Mouse (Mus musculus) liver, embryonic 11.5 days (tissue): Measurements from ENCODE around the gene Rad51b. TPM values are rescaled to one million over a fixed set of nuclear protein-coding genes. Genes with fewer than 3 reads are reported as not detected.

Experiments
- ATAC-seq: fragments of 200-750 bp; cut with Nextera tagmentation; replicated peaks from 2 replicates; pipeline ENCODE4 v1.8.0; 2017; ENCODE audit warnings: moderate number of reproducible peaks, mild to moderate bottlenecking, moderate TSS enrichment, moderate library complexity; ENCODE audit not compliant: low FRiP score
- DNase-seq: peaks from one replicate; pipeline ENCODE4 v3.0.0-alpha.2; 2017; ENCODE audit warnings: low spot score
- H3K27ac ChIP-seq: fragments of 300-500 bp; sonication (generic); 2 replicates; pipeline ENCODE4 v1.5.1; 2014; ENCODE audit warnings: mild to moderate bottlenecking, low read depth, low read length, control low read depth
- H3K27me3 ChIP-seq: fragments of 300-500 bp; sonication (generic); replicated peaks from 2 replicates; pipeline ENCODE4 v1.6.1; 2014; ENCODE audit warnings: low read length, mixed read lengths; ENCODE audit not compliant: control insufficient read depth, insufficient read depth
- H3K36me3 ChIP-seq: fragments of 300-500 bp; sonication (generic); 2 replicates; pipeline ENCODE4 v1.6.1; 2014; ENCODE audit warnings: mild to moderate bottlenecking, low read length, moderate library complexity, mixed read lengths; ENCODE audit not compliant: control insufficient read depth, insufficient read depth
- H3K4me1 ChIP-seq: fragments of 300-500 bp; sonication (generic); replicated peaks from 2 replicates; pipeline ENCODE4 v1.6.1; 2014; ENCODE audit warnings: low read length, mixed read lengths; ENCODE audit not compliant: control insufficient read depth, insufficient read depth
- H3K4me2 ChIP-seq: fragments of 300-500 bp; sonication (generic); 2 replicates; pipeline ENCODE4 v1.6.1; 2014; ENCODE audit warnings: mild to moderate bottlenecking, control low read depth, moderate library complexity
- H3K4me3 ChIP-seq: fragments of 300-500 bp; sonication (generic); 2 replicates; pipeline ENCODE4 v1.5.1; 2014; ENCODE audit warnings: low read depth, low read length, control low read depth
- H3K9ac ChIP-seq: fragments of 300-500 bp; sonication (generic); 2 replicates; pipeline ENCODE4 v1.6.1; 2014; ENCODE audit warnings: low read depth, low read length, control low read depth
- H3K9me3 ChIP-seq: fragments of 300-500 bp; sonication (generic); 2 replicates; pipeline ENCODE4 v1.6.1; 2016; ENCODE audit warnings: low read length, inconsistent platforms, mixed read lengths; ENCODE audit not compliant: control insufficient read depth
- WGBS: fragments of 180-500 bp; shearing (Covaris S2); extraction: QIAGEN DNeasy Blood & Tissue Kit; methylation state at CpG from one replicate; pipeline ENCODE4 v1.1.7; 2014; 5-methylcytosine and 5-hydroxymethylcytosine counted together
- polyA plus RNA-seq: library from polyadenylated mRNA; unstranded; fragments of >200 nt; fragmentation: Nextera tagmentation; extraction: Ambion mirVana; gene quantifications from 2 replicates; pipeline ENCODE4 v1.2.1, GENCODE M21; 2014

Gene Rad51b
- polyA plus RNA-seq, 1 experiment from 2014 or later: 8.3 TPM

DNA sequence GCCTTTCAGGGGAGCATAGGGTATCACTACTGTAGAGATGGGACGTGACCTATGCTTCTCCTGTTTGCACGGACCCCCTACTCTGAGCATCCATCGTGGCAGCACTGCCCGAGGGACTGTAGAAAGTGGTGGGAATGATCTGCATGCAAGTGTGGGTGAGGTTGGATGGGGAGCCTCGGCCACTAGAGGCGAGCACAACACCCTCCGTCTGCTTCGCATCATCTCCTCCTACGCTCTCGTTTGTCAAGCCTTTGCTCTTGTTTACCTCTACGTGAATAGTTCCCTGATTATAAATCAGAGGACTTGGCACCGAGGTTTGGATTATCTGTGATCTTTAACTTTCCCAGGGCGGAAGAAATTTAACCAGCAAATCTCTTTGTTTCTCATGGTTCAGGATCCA, 551.5 kb downstream of the Rad51b start:
- Histone ChIP-seq H3K27me3 (no peaks in the 10 kb centered on the region), H3K9ac (no peak overlapping the region), H3K27ac (no peak overlapping the region), H3K9me3 (no peaks in the 10 kb centered on the region), H3K4me2 (no peak overlapping the region), H3K4me1 (peaks cover 11% of the 10 kb centered on the region), H3K4me3 (no peak overlapping the region), H3K36me3 (no peaks in the 10 kb centered on the region)
- DNase-seq (no peak), ATAC-seq (no peak)
- WGBS: 57% methylated on average over 13 of the region's 13 CpGs

GRCm38 (mm10) chr12:79850021-79850420, 552.9 kb downstream of the Rad51b start:
- 71% methylated on average over 5 of the region's 5 CpGs for WGBS
- Histone ChIP-seq H3K9ac (no peak overlapping the region), H3K27me3 (no peaks in the 10 kb centered on the region), H3K4me3 (no peak overlapping the region), H3K4me1 (peaks cover 14% of the 10 kb centered on the region), H3K4me2 (no peak overlapping the region), H3K27ac (no peak overlapping the region), H3K9me3 (no peaks in the 10 kb centered on the region), H3K36me3 (no peaks in the 10 kb centered on the region)
- DNase-seq (no peak), ATAC-seq (no peak)

GRCm38 (mm10) chr12:79851898-79852297, 554.8 kb downstream of the Rad51b start:
- no peaks in the 10 kb centered on the region for H3K27me3 ChIP-seq
- DNase-seq: no peak
- H3K27ac ChIP-seq: no peak overlapping the region
- H3K4me1 ChIP-seq: peaks cover 21% of the 10 kb centered on the region
- no peak overlapping the region for H3K4me2 ChIP-seq
- H3K9me3 ChIP-seq: no peaks in the 10 kb centered on the region
- no peak overlapping the region for H3K4me3 ChIP-seq
- H3K9ac ChIP-seq: no peak overlapping the region
- 88% methylated on average over 8 of the region's 8 CpGs for WGBS
- no peaks in the 10 kb centered on the region for H3K36me3 ChIP-seq
- ATAC-seq: no peak

DNA sequence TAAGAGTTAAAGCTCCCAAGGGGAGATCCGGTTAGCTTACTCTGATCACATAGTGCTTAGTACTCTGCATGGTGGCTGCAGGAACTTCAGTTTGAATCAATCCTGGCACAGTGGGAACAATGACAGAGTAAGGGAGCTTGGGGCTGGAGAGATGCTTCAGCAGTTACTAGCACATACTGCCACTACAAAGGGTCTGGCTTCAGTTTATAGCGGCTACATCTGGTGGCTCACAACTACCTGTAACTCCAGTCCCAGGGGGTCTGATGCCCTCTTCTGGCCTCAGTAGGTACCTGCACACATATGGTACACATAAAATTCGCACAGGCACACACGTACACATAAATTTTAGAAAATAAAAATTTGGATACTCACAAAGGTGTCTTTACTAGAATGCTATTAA, 555.5 kb downstream of the Rad51b start:
- Histone ChIP-seq H3K4me2 (no peak overlapping the region), H3K9me3 (no peaks in the 10 kb centered on the region), H3K27me3 (no peaks in the 10 kb centered on the region), H3K27ac (no peak overlapping the region), H3K4me1 (peaks cover 28% of the 10 kb centered on the region), H3K4me3 (no peak overlapping the region), H3K9ac (no peak overlapping the region), H3K36me3 (no peaks in the 10 kb centered on the region)
- DNase-seq (no peak), ATAC-seq (no peak)
- 95% methylated on average over 4 of the region's 4 CpGs for WGBS

DNA sequence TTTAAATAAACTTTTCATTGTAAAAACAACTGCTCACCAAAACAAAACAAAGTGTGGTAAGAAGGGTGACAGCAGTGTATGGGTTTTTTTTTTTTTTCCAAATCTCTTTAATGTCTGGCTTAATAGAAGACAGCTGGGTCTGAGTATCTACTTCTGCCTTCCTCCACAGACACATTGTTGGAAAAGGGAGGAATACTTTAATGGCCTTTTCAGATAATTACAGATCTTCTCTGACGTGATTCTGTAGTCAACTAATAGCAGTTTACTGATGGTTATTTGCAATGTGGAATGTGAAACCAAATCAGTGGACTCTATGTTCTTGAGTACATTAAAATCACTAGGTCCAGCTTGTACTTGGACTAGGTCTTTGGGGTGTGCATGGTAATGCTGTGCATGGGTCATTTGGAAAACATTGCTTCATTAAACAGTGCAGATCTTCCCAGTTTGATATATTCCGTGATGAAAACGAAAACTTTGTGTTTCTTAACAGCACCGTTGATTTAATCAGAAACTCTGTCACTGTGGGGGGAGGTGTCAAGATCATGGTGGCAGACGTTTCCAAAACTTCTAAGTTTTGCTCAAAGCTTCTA, 556.9 kb downstream of the Rad51b start:
- no peak overlapping the region for H3K4me3 ChIP-seq
- H3K36me3 ChIP-seq: no peaks in the 10 kb centered on the region
- no peak overlapping the region for H3K27ac ChIP-seq
- no peak for ATAC-seq
- no peaks in the 10 kb centered on the region for H3K9me3 ChIP-seq
- H3K4me2 ChIP-seq: no peak overlapping the region
- no peak overlapping the region for H3K9ac ChIP-seq
- WGBS: 43% methylated on average over 5 of the region's 5 CpGs
- DNase-seq: no peak
- H3K27me3 ChIP-seq: no peaks in the 10 kb centered on the region
- H3K4me1 ChIP-seq: peaks cover 36% of the 10 kb centered on the region

GRCm38 (mm10) chr12:79854507-79854906, 557.4 kb downstream of the Rad51b start:
- Histone ChIP-seq H3K36me3 (no peaks in the 10 kb centered on the region), H3K9me3 (no peaks in the 10 kb centered on the region), H3K4me1 (peaks cover 37% of the 10 kb centered on the region), H3K4me2 (no peak overlapping the region), H3K27ac (no peak overlapping the region), H3K9ac (no peak overlapping the region), H3K4me3 (no peak overlapping the region), H3K27me3 (no peaks in the 10 kb centered on the region)
- 75% methylated on average over 2 of the region's 2 CpGs for WGBS
- no peak for ATAC-seq
- no peak for DNase-seq

GRCm38 (mm10) chr12:79856116-79856909, 559.2 kb downstream of the Rad51b start:
- no peak overlapping the region for H3K4me3 ChIP-seq
- H3K4me2 ChIP-seq: no peak overlapping the region
- ATAC-seq: no peak
- no peaks in the 10 kb centered on the region for H3K36me3 ChIP-seq
- H3K4me1 ChIP-seq: peaks cover 46% of the 10 kb centered on the region
- H3K27me3 ChIP-seq: no peaks in the 10 kb centered on the region
- WGBS: 68% methylated on average over 11 of the region's 11 CpGs
- no peaks in the 10 kb centered on the region for H3K9me3 ChIP-seq
- no peak overlapping the region for H3K9ac ChIP-seq
- no peak for DNase-seq
- H3K27ac ChIP-seq: no peak overlapping the region

DNA sequence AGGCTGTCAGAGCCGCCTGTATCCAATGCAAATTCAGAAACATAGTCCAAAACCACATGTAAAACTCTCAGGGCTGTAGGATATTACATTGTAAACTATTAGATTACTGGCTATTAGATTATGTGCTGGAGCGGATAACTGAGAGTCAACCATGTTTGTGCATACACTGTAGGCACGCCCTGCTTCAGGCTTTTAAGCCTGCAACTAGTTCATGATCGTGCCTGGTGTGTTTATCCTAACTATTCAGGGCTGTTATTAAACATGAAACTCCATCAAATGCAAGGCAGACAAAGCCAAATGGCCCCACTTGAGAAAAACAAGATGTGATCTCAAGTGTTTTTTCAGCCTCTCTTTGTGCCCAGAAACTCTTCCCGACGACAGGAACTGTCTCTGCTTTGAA, 560.6 kb downstream of the Rad51b start:
- H3K9me3 ChIP-seq: no peaks in the 10 kb centered on the region
- H3K4me2 ChIP-seq: no peak overlapping the region
- no peak overlapping the region for H3K9ac ChIP-seq
- H3K36me3 ChIP-seq: no peaks in the 10 kb centered on the region
- H3K4me3 ChIP-seq: no peak overlapping the region
- 81% methylated on average over 6 of the region's 6 CpGs for WGBS
- peaks cover 46% of the 10 kb centered on the region for H3K4me1 ChIP-seq
- H3K27ac ChIP-seq: no peak overlapping the region
- ATAC-seq (no peak), DNase-seq (no peak)
- no peaks in the 10 kb centered on the region for H3K27me3 ChIP-seq

GRCm38 (mm10) chr12:79858336-79858735, 561.3 kb downstream of the Rad51b start:
- Histone ChIP-seq H3K4me1 (peaks cover 46% of the 10 kb centered on the region), H3K36me3 (no peaks in the 10 kb centered on the region), H3K4me3 (no peak overlapping the region), H3K4me2 (no peak overlapping the region), H3K27me3 (no peaks in the 10 kb centered on the region), H3K27ac (0 out of 2 replicates have a peak overlapping the region, but pooled peaks have one; percentile 52), H3K9ac (no peak overlapping the region), H3K9me3 (no peaks in the 10 kb centered on the region)
- 68% methylated on average over 11 of the region's 11 CpGs for WGBS
- DNase-seq (no peak), ATAC-seq (no peak)
